Mouse (Mus musculus) retina, embryonic 14.5 days (tissue): Measurements from ENCODE around the gene Nab1.

Experiments used
- DNase-seq: peaks from one replicate; pipeline ENCODE4 v3.0.0-alpha.2; 2015; ENCODE audit warnings: low spot score

Gene Nab1

DNA sequence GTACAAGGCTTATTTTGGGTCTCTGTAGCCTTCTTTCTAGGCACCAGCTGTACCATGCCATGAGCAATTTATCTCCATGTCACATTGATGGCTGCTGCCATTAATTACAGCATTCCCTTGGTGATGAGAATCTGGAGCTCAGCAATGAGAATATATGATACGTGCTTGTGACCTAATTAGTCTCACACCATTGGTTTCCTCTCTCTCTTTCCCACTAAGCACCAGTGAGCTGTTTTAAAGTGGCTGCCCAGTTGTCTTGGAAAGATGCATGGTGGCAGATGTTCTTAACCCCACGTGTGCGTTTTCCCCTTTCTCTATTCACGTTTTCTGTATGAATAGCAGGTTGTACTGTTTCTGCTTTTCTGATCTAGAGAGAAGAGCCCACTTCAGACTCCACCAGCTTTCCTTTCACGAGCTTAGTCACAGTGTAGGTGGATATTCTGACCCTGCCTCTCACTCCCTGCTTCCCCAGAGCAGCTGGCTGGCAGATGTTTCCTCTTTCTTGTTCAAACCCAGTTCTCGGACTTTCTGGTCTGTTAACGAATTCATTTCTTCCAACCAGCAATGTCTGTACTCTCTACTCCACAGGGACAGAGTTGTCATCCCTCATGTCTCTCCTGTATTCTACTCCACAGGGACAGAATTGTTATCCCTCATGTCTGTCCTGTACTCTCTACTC is 29.5 kb downstream of the Nab1 start:
- DNase-seq, result peak; percentile 77

DNA sequence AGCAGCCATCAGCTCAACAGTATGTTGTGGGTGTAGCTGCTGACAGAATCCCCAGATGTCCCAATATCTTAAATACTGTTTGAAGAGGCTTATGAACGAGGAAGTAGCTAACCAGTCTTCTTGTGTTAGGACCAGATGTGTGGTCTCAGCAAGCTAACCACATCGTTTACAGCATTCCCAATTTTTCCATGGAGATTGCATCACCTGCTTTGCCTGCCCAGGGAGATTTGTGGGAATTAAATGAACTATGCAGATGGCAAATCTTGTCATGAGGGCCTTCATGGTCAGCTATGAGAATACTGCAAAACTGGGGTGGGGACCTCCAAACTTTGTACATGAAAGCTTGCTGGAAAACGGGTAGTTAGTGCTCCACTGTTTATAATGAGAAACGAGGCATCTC is 30.2 kb downstream of the Nab1 start:
- DNase-seq, result no peak

DNA sequence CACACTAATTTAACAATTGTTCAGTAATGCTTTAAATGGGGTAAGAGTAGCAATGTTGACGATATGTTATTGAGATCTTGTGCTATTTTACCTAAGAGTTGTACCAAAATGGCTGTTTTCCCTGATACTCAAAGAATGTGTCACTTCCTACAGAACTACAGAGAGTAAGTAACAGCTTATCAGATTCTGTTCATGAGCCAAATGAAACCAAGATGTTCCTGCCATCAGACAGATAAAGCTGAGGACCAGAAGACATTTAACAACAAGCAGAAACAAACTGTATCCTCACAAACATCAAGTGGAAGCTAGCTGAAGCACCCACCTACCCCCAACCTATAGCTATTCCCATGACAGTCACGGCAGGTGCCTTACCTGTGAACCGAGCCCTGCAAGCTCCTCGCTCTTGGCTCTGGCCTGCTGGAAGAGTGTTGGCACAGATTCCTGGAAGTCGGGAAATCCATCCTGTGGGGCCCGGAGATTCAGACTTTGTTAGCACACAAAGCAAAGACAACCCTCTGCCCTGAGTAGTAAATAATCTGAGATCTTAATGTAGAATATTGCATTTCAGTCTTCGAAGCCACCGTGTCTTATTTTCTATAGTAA is 33.9 kb downstream of the Nab1 start:
- DNase-seq, result no peak

DNA sequence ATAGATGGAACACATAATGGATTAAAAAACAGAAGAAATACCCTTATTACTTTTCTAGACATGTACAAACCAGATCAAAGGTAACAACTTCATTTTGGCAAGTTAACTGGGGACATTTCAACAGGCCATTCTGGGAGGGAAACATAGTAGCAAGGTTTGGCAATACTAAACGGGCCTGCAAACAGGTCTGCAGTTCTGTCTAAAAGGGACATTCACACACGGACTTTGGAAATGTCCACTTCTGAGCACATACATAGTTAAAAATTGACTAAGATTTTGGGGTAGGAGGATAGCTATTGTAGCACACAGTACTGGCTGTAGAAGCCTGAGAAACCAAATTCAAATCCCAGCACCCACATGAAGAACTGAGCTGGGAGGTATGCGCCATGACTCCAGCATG is 34.6 kb downstream of the Nab1 start:
- DNase-seq, result no peak

- no peak for DNase-seq
Measured at GRCm38 (mm10) chr1:52465264-52465663, 35.2 kb downstream of the Nab1 start.

GRCm38 (mm10) chr1:52463305-52463704 is 37.2 kb downstream of the Nab1 start:
- no peak for DNase-seq

DNA sequence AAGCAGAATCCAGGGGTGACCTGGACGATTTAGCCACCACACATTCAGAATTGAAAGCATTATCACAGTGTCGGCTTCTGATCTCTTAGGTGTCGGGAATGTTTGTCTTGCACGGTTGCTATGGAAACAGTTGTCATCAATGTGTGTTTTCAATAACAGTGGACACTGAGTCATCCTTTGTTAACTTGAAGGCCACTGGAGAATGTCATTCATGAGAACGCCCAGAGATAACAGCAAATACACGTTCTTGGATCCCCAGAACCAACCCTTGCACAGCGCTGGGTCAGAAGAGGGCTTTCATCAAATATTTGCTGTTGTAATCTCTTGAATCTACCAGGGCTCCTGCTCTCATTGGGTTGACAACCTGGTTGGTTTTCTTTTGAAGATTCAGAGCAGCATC is 43.9 kb downstream of the Nab1 start:
- DNase-seq, result no peak

DNA sequence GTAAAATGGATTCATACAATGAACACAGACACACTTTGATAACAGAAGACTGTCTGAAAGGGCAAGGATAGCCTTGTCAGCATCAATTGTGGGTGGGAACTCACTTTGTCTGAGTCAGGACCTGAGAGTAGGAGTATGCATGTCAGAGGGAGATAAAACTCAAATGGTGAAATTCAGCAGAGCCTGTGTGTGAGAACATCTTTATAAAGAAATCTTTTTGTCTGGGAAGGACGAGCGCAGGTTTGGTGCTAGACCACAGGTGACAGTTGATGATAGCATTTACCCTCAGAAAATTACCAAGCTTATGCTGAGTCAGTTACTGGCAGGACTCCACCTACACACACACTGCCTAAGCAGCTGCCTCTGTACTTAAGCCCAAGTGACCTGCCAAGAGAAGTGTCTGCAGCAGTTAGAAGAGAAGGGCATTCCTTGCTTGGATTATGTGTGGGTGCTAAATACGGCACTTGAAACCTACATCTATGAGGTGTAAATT is 45.9 kb downstream of the Nab1 start:
- DNase-seq, result no peak

DNA sequence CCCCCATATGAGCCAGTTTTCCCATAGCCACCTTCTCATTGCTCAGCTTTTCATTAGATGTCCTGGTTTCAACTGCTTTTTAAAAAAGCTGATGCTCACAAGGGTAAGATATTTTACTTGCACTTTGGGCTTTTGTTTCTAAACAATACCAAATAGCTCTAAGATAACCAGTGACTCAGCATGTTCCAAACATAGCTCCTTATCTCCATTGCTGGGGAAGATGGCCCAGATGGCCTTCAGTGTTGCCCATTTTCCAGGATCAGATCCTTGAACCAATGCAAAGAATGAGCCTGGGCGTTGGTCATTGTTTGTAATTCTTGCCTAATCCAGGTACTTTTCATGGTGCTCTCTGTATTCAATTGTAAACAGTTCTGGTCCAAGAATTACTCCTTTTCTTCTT is 49.1 kb downstream of the Nab1 start:
- no peak for DNase-seq

- DNase-seq, result peak; percentile 27
Measured at GRCm38 (mm10) chr1:52435856-52436255, 64.6 kb downstream of the Nab1 start.

- no peak for DNase-seq
Measured at GRCm38 (mm10) chr1:52434085-52434484, 66.4 kb downstream of the Nab1 start.

- DNase-seq, result no peak
Measured at GRCm38 (mm10) chr1:52431806-52432205, 68.7 kb downstream of the Nab1 start.

DNA sequence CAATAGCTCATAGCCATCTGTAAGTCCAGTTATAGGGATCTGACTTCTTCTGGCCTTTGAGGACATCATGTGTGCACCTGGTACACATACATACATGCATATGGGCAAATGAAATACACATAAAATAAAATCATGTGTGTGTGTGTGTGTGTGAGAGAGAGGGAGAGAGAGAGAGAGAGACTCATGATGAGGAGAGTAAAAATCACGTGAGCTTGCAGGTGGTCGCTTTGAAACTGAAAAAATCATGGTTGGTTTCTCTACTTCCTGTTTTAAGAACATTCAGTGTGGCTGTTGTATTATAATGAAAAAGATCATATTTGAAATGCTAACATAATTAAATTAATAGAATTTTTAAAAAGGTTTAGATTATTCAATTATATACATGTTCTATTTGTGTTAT is 69.9 kb downstream of the Nab1 start:
- DNase-seq, result no peak

GRCm38 (mm10) chr1:52430116-52430515 is 70.4 kb downstream of the Nab1 start:
- DNase-seq, result no peak

DNA sequence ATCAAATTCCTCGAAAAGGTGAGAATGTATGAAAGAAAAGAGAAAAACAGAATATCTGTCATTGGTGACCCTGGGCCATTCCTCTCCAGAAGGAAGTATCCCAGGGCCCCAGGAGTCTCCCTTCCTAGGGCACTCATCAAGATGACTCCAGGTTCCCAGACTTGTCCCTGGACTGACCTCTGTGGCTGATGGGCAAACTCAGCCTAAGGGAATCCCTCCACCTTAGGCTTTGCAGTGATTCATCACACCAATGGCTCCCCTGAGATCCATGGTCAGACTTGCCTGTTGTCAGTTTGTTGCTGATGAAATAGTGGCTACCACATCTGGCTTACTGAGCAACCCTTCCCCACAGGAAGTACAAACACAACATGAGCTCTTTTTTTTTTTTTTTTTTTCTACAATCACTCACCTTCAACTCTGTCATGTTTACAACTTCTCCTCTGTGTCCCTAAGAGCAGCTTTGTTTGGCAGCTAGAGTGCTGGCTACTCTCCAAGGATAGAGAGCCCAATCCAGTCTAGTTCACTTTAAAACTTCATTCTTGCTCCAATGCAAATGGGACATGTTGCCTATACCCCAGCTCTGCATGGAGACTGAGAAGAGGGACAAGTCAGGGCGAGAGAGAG is 72.5 kb downstream of the Nab1 start:
- no peak for DNase-seq

GRCm38 (mm10) chr1:52423846-52424245 is 76.6 kb downstream of the Nab1 start:
- no peak for DNase-seq

GRCm38 (mm10) chr1:52423057-52423456 is 77.4 kb downstream of the Nab1 start:
- no peak for DNase-seq

- DNase-seq, result no peak
Measured at GRCm38 (mm10) chr1:52422137-52422536, 78.3 kb downstream of the Nab1 start.

DNA sequence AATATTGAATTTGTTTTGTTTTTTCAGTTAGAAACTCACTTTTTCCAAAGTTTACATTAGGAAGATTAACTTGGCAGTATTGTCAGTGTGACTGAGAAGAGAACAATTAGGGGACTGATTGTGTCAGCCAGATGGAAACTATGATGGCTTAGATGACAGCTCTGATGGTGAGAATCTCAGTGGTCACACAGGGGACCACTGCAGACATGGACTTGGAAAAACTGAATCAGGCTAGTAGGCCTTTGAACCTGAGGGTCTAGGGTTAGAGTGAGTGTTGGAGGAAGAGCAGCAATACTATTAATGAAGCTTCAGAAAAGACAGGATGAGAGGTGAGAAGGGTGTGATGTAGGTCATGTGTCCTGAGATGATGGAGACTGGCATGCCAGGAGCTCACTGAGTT is 78.9 kb downstream of the Nab1 start:
- DNase-seq, result no peak

- no peak for DNase-seq
Measured at GRCm38 (mm10) chr1:52419088-52419819, 81.2 kb downstream of the Nab1 start.
